Comparison of ENCODE assay signal across 17 mouse cellular contexts in genomic region chr11:117153553-117153952, GRCm38 (mm10). TPM values are rescaled to one million over a fixed set of nuclear protein-coding genes. Genes with fewer than 3 reads are reported as not detected.
DNase-seq lines count a peak whose midpoint lies in the region; ATAC-seq and TF ChIP-seq lines count a peak whose summit lies in the region.
"Had no signal": no experiment of that assay in that cellular context is flagged by ENCODE, and none has a peak within 500 bp of the region (broad histone marks: within the 10 kb centered on the region; RNA-seq: fewer than 3 reads in every experiment).

No protein-coding gene starts in this region.

- H3K4me1 ChIP-seq in heart, embryonic 13.5 days = peaks cover 37% of the 10 kb centered on the region
- H3K4me1 ChIP-seq in kidney, postnatal 0 days (replicated peaks; ENCODE audit: insufficient read depth, low read length) = peaks cover 9% of the 10 kb centered on the region
- no peaks in the 10 kb centered on the region for H3K4me1 ChIP-seq in intestine, postnatal 0 days (replicated peaks; ENCODE audit: control insufficient read depth, insufficient read depth, low read length)
- peaks cover 9% of the 10 kb centered on the region; the same call in 1 of the 2 replicates for H3K4me1 ChIP-seq in stomach, embryonic 14.5 days (ENCODE audit: control insufficient read depth, insufficient read depth, low read length)

- peak overlapping the region; percentile 72; the same call in 1 of the 2 replicates for H3K27ac ChIP-seq in heart, embryonic 13.5 days (replicated peaks)
- H3K27ac ChIP-seq in kidney, postnatal 0 days = peak overlapping the region; percentile 31; the same call in 1 of the 2 replicates
- peak overlapping the region; percentile 77 for H3K27ac ChIP-seq in intestine, postnatal 0 days (ENCODE audit: low read depth, low read length)
- H3K27ac ChIP-seq in stomach, embryonic 14.5 days (ENCODE audit: low read length) = peak overlapping the region; percentile 69; the same call in 1 of the 2 replicates
- H3K27ac ChIP-seq: embryonic facial prominence, embryonic 15.5 days had no signal

- 0 out of 2 replicates have a peak overlapping the region, but pooled peaks have one; percentile 6 for H3K9ac ChIP-seq in heart, embryonic 13.5 days
- no peak overlapping the region for H3K9ac ChIP-seq in kidney, postnatal 0 days (ENCODE audit: low read depth, low read length)
- no peak overlapping the region; the same call in 1 of the 2 replicates for H3K9ac ChIP-seq in intestine, postnatal 0 days (ENCODE audit: low read depth, low read length)
- H3K9ac ChIP-seq in stomach, embryonic 14.5 days (replicated peaks; ENCODE audit: low read depth, low read length) = no peak overlapping the region
- H3K9ac ChIP-seq: embryonic facial prominence, embryonic 15.5 days had no signal

- 69% methylated on average over 9 of the region's 9 CpGs for WGBS in heart, embryonic 13.5 days
- WGBS in kidney, postnatal 0 days = 70% methylated on average over 9 of the region's 9 CpGs
- 59% methylated on average over 9 of the region's 9 CpGs for WGBS in intestine, postnatal 0 days
- WGBS in stomach, embryonic 14.5 days = 68% methylated on average over 9 of the region's 9 CpGs

- TF ChIP-seq CTCF in kidney, postnatal 0 days (IDR thresholded peaks at IDR 0.05; ENCODE audit: low read depth) = no peak
- no peak for TF ChIP-seq CTCF in intestine, postnatal 0 days (IDR thresholded peaks at IDR 0.05; ENCODE audit: low read depth)

- ATAC-seq in heart, embryonic 13.5 days (ENCODE audit: extremely low read depth, insufficient number of reproducible peaks, low FRiP score, low TSS enrichment) = no peak
- 0 out of 2 replicates have a peak, but pooled peaks have one; percentile 7 for ATAC-seq in kidney, postnatal 0 days (replicated peaks; ENCODE audit: low FRiP score, low read depth)
- no peak for ATAC-seq in intestine, postnatal 0 days
- no peak for ATAC-seq in stomach, embryonic 14.5 days (ENCODE audit: insufficient number of reproducible peaks, insufficient read depth, low FRiP score, low read depth)

- no peak for DNase-seq in heart, adult 11 months
- no peak for DNase-seq in kidney, postnatal 0 days (ENCODE audit: low spot score)
- no peak for DNase-seq in kidney, adult 18-20 months
- no peak for DNase-seq in urinary bladder, postnatal 10 days (ENCODE audit: low spot score)
- DNase-seq: cerebellum, adult 9-11 months; gastrocnemius, postnatal 10 days; liver; lung, adult 2 months; lung, postnatal 36 days; midbrain, embryonic 14.5 days; retina, postnatal 1 day; thymus, postnatal 25 days had no signal

- H3K27me3 ChIP-seq in heart, embryonic 13.5 days (replicated peaks) = no peaks in the 10 kb centered on the region
- H3K27me3 ChIP-seq in kidney, postnatal 0 days (ENCODE audit: insufficient read depth, low read length) = no peaks in the 10 kb centered on the region
- no peaks in the 10 kb centered on the region for H3K27me3 ChIP-seq in intestine, postnatal 0 days (replicated peaks; ENCODE audit: control insufficient read depth, insufficient read depth, low read length)
- H3K27me3 ChIP-seq in stomach, embryonic 14.5 days (ENCODE audit: control insufficient read depth, insufficient read depth, low read length) = no peaks in the 10 kb centered on the region
- H3K27me3 ChIP-seq: embryonic facial prominence, embryonic 15.5 days had no signal

- H3K9me3 ChIP-seq in heart, embryonic 13.5 days = no peaks in the 10 kb centered on the region
- H3K9me3 ChIP-seq in kidney, postnatal 0 days (replicated peaks; ENCODE audit: low read length) = no peaks in the 10 kb centered on the region
- no peaks in the 10 kb centered on the region for H3K9me3 ChIP-seq in intestine, postnatal 0 days (ENCODE audit: control insufficient read depth)
- no peaks in the 10 kb centered on the region for H3K9me3 ChIP-seq in stomach, embryonic 14.5 days (ENCODE audit: control insufficient read depth, low read depth, low read length)
- H3K9me3 ChIP-seq: embryonic facial prominence, embryonic 15.5 days; forebrain, embryonic 10.5 days had no signal

- H3K4me2 ChIP-seq in heart, embryonic 13.5 days = no peak overlapping the region
- H3K4me2 ChIP-seq in kidney, postnatal 0 days (ENCODE audit: low read length) = no peak overlapping the region
- no peak overlapping the region for H3K4me2 ChIP-seq in intestine, postnatal 0 days (replicated peaks; ENCODE audit: low read depth)
- no peak overlapping the region for H3K4me2 ChIP-seq in stomach, embryonic 14.5 days (replicated peaks; ENCODE audit: low read depth, low read length)
- H3K4me2 ChIP-seq: embryonic facial prominence, embryonic 15.5 days had no signal

- H3K36me3 ChIP-seq in heart, embryonic 13.5 days = peaks cover 91% of the 10 kb centered on the region
- H3K36me3 ChIP-seq in kidney, postnatal 0 days (ENCODE audit: insufficient read depth, low read length) = peaks cover 73% of the 10 kb centered on the region
- H3K36me3 ChIP-seq in intestine, postnatal 0 days (ENCODE audit: control insufficient read depth, insufficient read depth) = peaks cover 55% of the 10 kb centered on the region
- peaks cover 65% of the 10 kb centered on the region for H3K36me3 ChIP-seq in stomach, embryonic 14.5 days (ENCODE audit: control insufficient read depth, insufficient read depth, low read length)

- no peak overlapping the region for H3K4me3 ChIP-seq in heart, embryonic 13.5 days
- no peak overlapping the region for H3K4me3 ChIP-seq in kidney, postnatal 0 days (replicated peaks; ENCODE audit: low read depth, low read length)
- H3K4me3 ChIP-seq in intestine, postnatal 0 days (ENCODE audit: low read depth, low read length) = no peak overlapping the region
- H3K4me3 ChIP-seq in stomach, embryonic 14.5 days (ENCODE audit: low read depth, low read length) = no peak overlapping the region
- H3K4me3 ChIP-seq: embryonic facial prominence, embryonic 15.5 days; forebrain, embryonic 10.5 days had no signal

RNA-seq across cellular contexts. Expression of gene Sec14l1, which starts 38.6 kb away (rescaled TPM):
- 44.5 and 45.3 TPM in 2 replicates for polyA plus RNA-seq in heart, embryonic 13.5 days (2015; fragmentation: Nextera tagmentation; extraction: Ambion mirVana)
- 87.6 and 93.7 TPM in 2 replicates for polyA plus RNA-seq in kidney, postnatal 0 days (2015; fragmentation: Nextera tagmentation; extraction: Ambion mirVana)
- polyA plus RNA-seq in intestine, postnatal 0 days (2015; fragmentation: Nextera tagmentation; extraction: Ambion mirVana) = 22.8 and 23.9 TPM in 2 replicates
- 41.1 and 42.7 TPM in 2 replicates for polyA plus RNA-seq in stomach, embryonic 14.5 days (2014; fragmentation: Nextera tagmentation; extraction: Ambion mirVana)

RNA-seq across cellular contexts. Expression of gene Sept9, which starts 45.9 kb away (rescaled TPM):
- polyA plus RNA-seq in heart, embryonic 13.5 days (2015; fragmentation: Nextera tagmentation; extraction: Ambion mirVana) = 69.3 and 75.5 TPM in 2 replicates
- 71.2 and 78.6 TPM in 2 replicates for polyA plus RNA-seq in kidney, postnatal 0 days (2015; fragmentation: Nextera tagmentation; extraction: Ambion mirVana)
- 74.5 and 81.5 TPM in 2 replicates for polyA plus RNA-seq in intestine, postnatal 0 days (2015; fragmentation: Nextera tagmentation; extraction: Ambion mirVana)
- polyA plus RNA-seq in stomach, embryonic 14.5 days (2014; fragmentation: Nextera tagmentation; extraction: Ambion mirVana) = 106 and 109 TPM in 2 replicates
